Mouse (Mus musculus) forebrain, embryonic 11.5 days (tissue): Measurements from ENCODE around the gene Rhno1. TPM values are rescaled to one million over a fixed set of nuclear protein-coding genes. Genes with fewer than 3 reads are reported as not detected.

Experiments used
- ATAC-seq: fragments of 200-750 bp; cut with Nextera tagmentation; replicated peaks from 2 replicates; pipeline ENCODE4 v1.8.0; 2017; ENCODE audit warnings: moderate TSS enrichment; ENCODE audit not compliant: low FRiP score
- DNase-seq: peaks from one replicate; pipeline ENCODE4 v3.0.0-alpha.2; 2017; ENCODE audit warnings: low spot score
- H3K27ac ChIP-seq: fragments of 300-500 bp; sonication (generic); 2 replicates; pipeline ENCODE4 v1.5.1; 2014; ENCODE audit warnings: low read depth, low read length
- H3K27me3 ChIP-seq: fragments of 300-500 bp; sonication (generic); 2 replicates; pipeline ENCODE4 v1.6.1; 2014; ENCODE audit warnings: mild to moderate bottlenecking, low read length, mixed read lengths; ENCODE audit not compliant: control insufficient read depth, insufficient read depth
- H3K36me3 ChIP-seq: fragments of 300-500 bp; sonication (generic); 2 replicates; pipeline ENCODE4 v1.6.1; 2014; ENCODE audit warnings: mild to moderate bottlenecking, low read length, moderate library complexity, mixed read lengths; ENCODE audit not compliant: control insufficient read depth, insufficient read depth
- H3K4me1 ChIP-seq: fragments of 300-500 bp; sonication (generic); replicated peaks from 2 replicates; pipeline ENCODE4 v1.6.1; 2014; ENCODE audit warnings: low read length, mixed read lengths; ENCODE audit not compliant: control insufficient read depth, insufficient read depth
- H3K4me2 ChIP-seq: fragments of 300-500 bp; sonication (generic); 2 replicates; pipeline ENCODE4 v1.6.1; 2014; ENCODE audit warnings: low read depth, mild to moderate bottlenecking, low read length, moderate library complexity, mixed read lengths; ENCODE audit not compliant: severe bottlenecking
- H3K4me3 ChIP-seq: fragments of 300-500 bp; sonication (generic); 2 replicates; pipeline ENCODE4 v1.5.1; 2014; ENCODE audit warnings: low read depth, low read length
- H3K9ac ChIP-seq: fragments of 300-500 bp; sonication (generic); 2 replicates; pipeline ENCODE4 v1.6.1; 2014; ENCODE audit warnings: low read length
- H3K9me3 ChIP-seq: fragments of 300-500 bp; sonication (generic); 2 replicates; pipeline ENCODE4 v1.6.1; 2016; ENCODE audit warnings: low read length, mixed read lengths; ENCODE audit not compliant: control insufficient read depth
- WGBS: fragments of 180-500 bp; shearing (Covaris S2); extraction: QIAGEN DNeasy Blood & Tissue Kit; methylation state at CpG from one replicate; pipeline ENCODE4 v1.1.7; 2014; 5-methylcytosine and 5-hydroxymethylcytosine counted together
- polyA plus RNA-seq: library from polyadenylated mRNA; unstranded; fragments of >200 nt; fragmentation: Nextera tagmentation; extraction: Ambion mirVana; gene quantifications from 2 replicates; pipeline ENCODE4 v1.2.1, GENCODE M21; 2014

The Rhno1 gene
- polyA plus RNA-seq, 1 experiment from 2014 or later = 205 TPM

DNA sequence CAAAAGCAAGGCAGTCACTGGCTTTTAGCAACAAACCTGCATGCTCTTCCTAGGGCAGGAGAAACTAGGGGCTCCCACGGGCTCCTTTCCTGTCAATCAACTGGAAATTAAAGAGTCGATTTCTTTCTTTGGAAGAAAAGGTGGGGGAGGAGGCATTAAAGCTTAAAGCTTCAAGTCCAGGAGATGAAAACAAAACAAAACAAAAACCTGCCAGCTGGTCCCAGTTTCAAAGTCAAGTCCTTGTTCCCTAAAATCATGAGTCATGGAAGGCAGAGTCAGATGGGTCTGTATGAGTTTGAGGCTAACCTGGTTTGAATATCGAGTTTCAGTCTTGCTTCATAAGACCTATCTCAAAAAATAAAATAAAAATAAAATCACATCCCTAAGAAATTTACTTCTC is 8.6 kb downstream of the Rhno1 start:
- no peaks in the 10 kb centered on the region for H3K27me3 ChIP-seq

DNA sequence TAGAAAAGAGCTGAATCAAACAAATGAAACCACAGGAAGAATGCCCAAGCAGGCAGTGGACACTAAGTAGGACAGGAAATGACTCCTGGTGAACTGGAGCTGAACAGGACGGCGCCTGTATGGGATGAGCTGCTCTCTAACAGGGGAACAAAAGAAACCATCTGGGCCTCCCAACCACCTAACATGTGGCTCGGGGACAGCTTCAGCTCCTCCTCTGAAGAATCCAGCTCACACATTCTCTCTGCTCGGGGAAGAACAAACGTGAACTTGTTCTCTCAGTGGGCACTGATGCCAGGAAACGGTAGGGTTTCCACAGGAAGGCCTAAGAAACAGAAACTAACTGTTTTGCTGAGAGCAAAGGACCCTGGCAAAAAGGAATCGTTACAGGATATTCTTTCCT is 13.0 kb downstream of the Rhno1 start:
- no peak overlapping the region for H3K27ac ChIP-seq
- no peak overlapping the region for H3K4me3 ChIP-seq
- DNase-seq = no peak
- ATAC-seq = no peak
- no peak overlapping the region for H3K9ac ChIP-seq
- H3K9me3 ChIP-seq = no peaks in the 10 kb centered on the region
- 67% methylated on average over 7 of the region's 7 CpGs for WGBS
- H3K36me3 ChIP-seq = peaks cover 2% of the 10 kb centered on the region; the same call in 1 of the 2 replicates
- no peaks in the 10 kb centered on the region for H3K27me3 ChIP-seq
- no peaks in the 10 kb centered on the region; the same call in 1 of the 2 replicates for H3K4me1 ChIP-seq
- H3K4me2 ChIP-seq = no peak overlapping the region

More for the DNA sequence above, 8.6 kb downstream of the Rhno1 start:
- H3K9ac ChIP-seq = no peak overlapping the region
- ATAC-seq = no peak
- WGBS = 44% methylated on average over 3 of the region's 3 CpGs
- H3K4me3 ChIP-seq = no peak overlapping the region
- no peak overlapping the region; the same call in 1 of the 2 replicates for H3K4me2 ChIP-seq
- DNase-seq = no peak
- H3K36me3 ChIP-seq = peaks cover 5% of the 10 kb centered on the region; the same call in 1 of the 2 replicates
- no peak overlapping the region for H3K27ac ChIP-seq
- peaks cover 2% of the 10 kb centered on the region; the same call in 1 of the 2 replicates for H3K4me1 ChIP-seq
- no peaks in the 10 kb centered on the region for H3K9me3 ChIP-seq

- 92% methylated on average over 6 of the region's 6 CpGs for WGBS
- H3K9me3 ChIP-seq = no peaks in the 10 kb centered on the region
- H3K4me1 ChIP-seq = no peaks in the 10 kb centered on the region
- DNase-seq (no peak), ATAC-seq (no peak)
- no peak overlapping the region for H3K9ac ChIP-seq
- H3K4me2 ChIP-seq = no peak overlapping the region
- no peaks in the 10 kb centered on the region for H3K27me3 ChIP-seq
- H3K27ac ChIP-seq = no peak overlapping the region
- peaks cover 5% of the 10 kb centered on the region; the same call in 1 of the 2 replicates for H3K36me3 ChIP-seq
- no peak overlapping the region for H3K4me3 ChIP-seq
Measured at GRCm38 (mm10) chr6:128346782-128347181, 15.9 kb downstream of the Rhno1 start.

- no peak for DNase-seq
- Histone ChIP-seq H3K4me2 (no peak overlapping the region), H3K9me3 (no peaks in the 10 kb centered on the region), H3K9ac (no peak overlapping the region), H3K27ac (no peak overlapping the region), H3K4me1 (no peaks in the 10 kb centered on the region), H3K27me3 (no peaks in the 10 kb centered on the region), H3K4me3 (no peak overlapping the region), H3K36me3 (peaks cover 2% of the 10 kb centered on the region; the same call in 1 of the 2 replicates)
- 92% methylated on average over 10 of the region's 10 CpGs for WGBS
- no peak for ATAC-seq
Measured at GRCm38 (mm10) chr6:128345623-128346022, 17.1 kb downstream of the Rhno1 start.

DNA sequence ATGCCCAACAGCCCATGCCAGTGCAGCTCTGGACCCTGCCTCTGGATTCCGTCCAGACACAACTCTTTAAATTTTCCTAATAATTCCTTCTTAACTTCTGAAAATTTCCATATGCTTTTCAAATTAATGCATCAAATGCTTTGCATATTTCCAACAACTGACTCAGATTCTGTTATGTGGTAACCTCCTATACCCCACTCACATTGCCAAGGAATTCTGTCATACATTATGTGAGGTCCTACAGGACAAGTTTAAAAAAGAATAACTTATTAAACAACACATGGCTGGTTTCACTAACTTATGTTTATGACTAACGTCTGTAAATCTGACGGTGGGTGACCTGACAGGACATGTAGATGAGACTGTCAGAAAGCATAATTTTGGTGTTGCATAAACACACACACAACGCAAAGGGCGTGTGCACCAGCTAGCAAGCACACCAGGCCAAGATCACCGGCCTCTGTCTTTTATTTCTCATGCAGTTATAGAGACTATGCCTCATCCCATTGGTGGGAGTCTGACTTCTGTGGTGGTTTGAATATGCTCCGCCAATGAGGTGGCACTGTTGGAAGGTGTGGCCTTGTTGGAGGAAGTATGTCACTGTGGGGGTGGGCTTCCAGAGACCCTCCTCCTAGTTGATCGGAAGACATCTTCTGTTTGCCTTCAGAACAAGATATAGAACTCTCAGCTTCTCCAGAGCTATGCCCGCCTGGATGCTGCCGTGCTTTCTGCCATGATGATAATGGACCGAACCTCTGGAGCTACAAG is 20.6 kb downstream of the Rhno1 start:
- DNase-seq (no peak), ATAC-seq (no peak)
- no peak overlapping the region for H3K27ac ChIP-seq
- no peaks in the 10 kb centered on the region for H3K27me3 ChIP-seq
- no peak overlapping the region for H3K4me3 ChIP-seq
- no peaks in the 10 kb centered on the region for H3K9me3 ChIP-seq
- WGBS = 96% methylated on average over 11 of the region's 11 CpGs
- H3K4me1 ChIP-seq = peaks cover 3% of the 10 kb centered on the region; the same call in 1 of the 2 replicates
- no peak overlapping the region for H3K9ac ChIP-seq
- H3K4me2 ChIP-seq = no peak overlapping the region
- H3K36me3 ChIP-seq = peaks cover 2% of the 10 kb centered on the region; the same call in 1 of the 2 replicates

DNA sequence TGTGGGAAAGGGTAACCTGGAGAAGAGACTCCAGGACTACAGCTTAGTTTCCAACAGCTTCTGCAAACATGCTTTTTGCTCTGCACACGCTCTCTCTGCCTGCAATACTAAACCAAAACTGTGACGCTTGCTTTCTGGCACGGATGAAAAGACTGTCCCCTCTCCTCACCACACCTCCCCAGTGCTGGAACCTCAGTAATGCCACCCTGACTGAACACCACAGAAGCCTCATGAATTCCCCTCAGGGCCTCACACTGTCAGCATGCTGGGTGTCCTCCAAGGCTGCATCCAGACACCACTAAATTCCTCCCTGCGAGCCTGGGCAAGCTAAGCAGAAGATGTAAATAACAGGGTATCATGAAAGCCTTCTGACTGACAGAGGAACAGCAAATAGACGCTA is 23.8 kb downstream of the Rhno1 start:
- ATAC-seq (no peak), DNase-seq (no peak)
- Histone ChIP-seq H3K27ac (no peak overlapping the region), H3K36me3 (peaks cover 2% of the 10 kb centered on the region; the same call in 1 of the 2 replicates), H3K4me2 (no peak overlapping the region), H3K9me3 (no peaks in the 10 kb centered on the region), H3K4me1 (peaks cover 3% of the 10 kb centered on the region; the same call in 1 of the 2 replicates), H3K9ac (no peak overlapping the region), H3K27me3 (no peaks in the 10 kb centered on the region), H3K4me3 (no peak overlapping the region)
- WGBS = 62% methylated on average over 5 of the region's 5 CpGs

- Histone ChIP-seq H3K9me3 (no peaks in the 10 kb centered on the region), H3K4me1 (peaks cover 3% of the 10 kb centered on the region; the same call in 1 of the 2 replicates), H3K36me3 (no peaks in the 10 kb centered on the region), H3K27me3 (no peaks in the 10 kb centered on the region), H3K27ac (no peak overlapping the region), H3K9ac (no peak overlapping the region), H3K4me3 (no peak overlapping the region), H3K4me2 (no peak overlapping the region)
- 78% methylated on average over 7 of the region's 7 CpGs for WGBS
- DNase-seq (no peak), ATAC-seq (no peak)
Measured at GRCm38 (mm10) chr6:128337467-128337866, 25.2 kb downstream of the Rhno1 start.

GRCm38 (mm10) chr6:128334397-128335124 is 28.1 kb downstream of the Rhno1 start:
- Histone ChIP-seq H3K4me2 (no peak overlapping the region), H3K4me3 (no peak overlapping the region), H3K27ac (no peak overlapping the region), H3K9me3 (peaks cover 2% of the 10 kb centered on the region; the same call in 1 of the 2 replicates), H3K4me1 (peaks cover 3% of the 10 kb centered on the region; the same call in 1 of the 2 replicates), H3K27me3 (no peaks in the 10 kb centered on the region), H3K36me3 (peaks cover 9% of the 10 kb centered on the region), H3K9ac (no peak overlapping the region)
- ATAC-seq (peak; percentile 82), DNase-seq (peak; percentile 81)
- WGBS = 16% methylated on average over 12 of the region's 12 CpGs
